Mouse (Mus musculus): ENCODE measurements around the gene Tspyl1. TPM values are rescaled to one million over a fixed set of nuclear protein-coding genes. Genes with fewer than 3 reads are reported as not detected.
A peak's percentile ranks its signal among the peaks of the same experiment; 100 is the strongest.

The Tspyl1 gene
- polyA plus RNA-seq, 1 experiment from 2014 or later = 70.6 TPM

- 2% methylated on average over 13 of the region's 13 CpGs for WGBS
- Histone ChIP-seq H3K9me3 (replicated peaks; ENCODE audit: control insufficient read depth, low read length) (no peaks in the 10 kb centered on the region), H3K27ac (ENCODE audit: low read depth, low read length) (peak overlapping the region; percentile 77), H3K4me2 (ENCODE audit: low read length) (peak overlapping the region; percentile 82), H3K9ac (ENCODE audit: low read length) (peak overlapping the region; percentile 95), H3K27me3 (replicated peaks; ENCODE audit: control insufficient read depth, insufficient read depth, low read length) (no peaks in the 10 kb centered on the region), H3K4me1 (ENCODE audit: control insufficient read depth, insufficient read depth, low read length) (peaks cover 14% of the 10 kb centered on the region), H3K4me3 (ENCODE audit: low read depth, low read length) (peak overlapping the region; percentile 69), H3K36me3 (ENCODE audit: control insufficient read depth, insufficient read depth, low read length) (no peaks in the 10 kb centered on the region)
- ATAC-seq (peak; percentile 32), DNase-seq (ENCODE audit: low spot score) (no peak)
Measured at GRCm38 (mm10) chr10:34296911-34297298, 14.9 kb downstream of the Tspyl1 start.

DNA sequence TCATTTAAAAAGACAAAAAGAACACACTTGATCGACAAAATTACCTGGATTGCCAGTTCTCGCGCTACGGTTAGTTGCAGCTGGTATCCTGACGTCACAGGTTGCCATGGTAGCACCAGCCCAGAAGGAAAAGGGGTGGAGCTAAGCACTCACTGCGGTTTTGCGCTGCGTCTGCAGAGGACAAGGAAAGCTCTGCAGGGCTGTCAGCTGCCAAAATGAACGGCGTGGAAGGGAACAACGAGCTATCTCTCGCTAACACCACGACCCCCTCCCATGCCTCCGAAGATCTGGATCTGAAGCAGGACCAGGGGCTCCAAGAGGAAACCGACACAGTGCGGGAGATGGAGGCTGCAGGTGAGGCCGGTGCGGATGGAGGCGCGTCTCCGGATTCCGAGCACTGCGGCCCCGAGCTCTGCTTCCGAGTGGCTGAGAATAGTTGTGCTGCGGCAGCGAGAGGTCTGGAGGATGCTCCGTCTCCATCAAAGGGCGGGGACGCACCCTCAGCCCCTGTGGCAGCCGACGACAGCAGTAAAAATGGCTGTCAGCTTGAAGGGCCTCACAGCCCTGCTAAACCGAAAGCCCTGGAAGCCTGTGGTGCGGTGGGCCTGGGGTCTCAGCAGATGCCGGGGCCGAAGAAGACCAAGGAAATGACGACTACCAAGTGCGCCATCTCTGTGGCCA, 15.4 kb downstream of the Tspyl1 start, which contains the start of gene Tspyl4:
TSS of gene Tspyl4 (plus strand) at position 144 of the 681 bp plus-strand sequence.
- peak within 1 kb of the TSS; percentile 69 for H3K4me3 ChIP-seq (ENCODE audit: low read depth, low read length)
- peak within 1 kb of the TSS; percentile 99 for H3K27ac ChIP-seq (ENCODE audit: low read depth, low read length)
- H3K9me3 ChIP-seq (replicated peaks; ENCODE audit: control insufficient read depth, low read length) = no peaks in the 10 kb centered on the region
- under 1% methylated on average over 38 of the region's 38 CpGs for WGBS
- H3K9ac ChIP-seq (ENCODE audit: low read length) = peak within 1 kb of the TSS; percentile 95
- peak; percentile 98 for ATAC-seq
- peak; percentile 99 for DNase-seq (ENCODE audit: low spot score)
- H3K4me2 ChIP-seq (ENCODE audit: low read length) = peak within 1 kb of the TSS; percentile 82
- H3K27me3 ChIP-seq (replicated peaks; ENCODE audit: control insufficient read depth, insufficient read depth, low read length) = no peaks in the 10 kb centered on the region
- H3K36me3 ChIP-seq (ENCODE audit: control insufficient read depth, insufficient read depth, low read length) = 0 out of 2 replicates have a peak, but pooled peaks cover under 1% of the 10 kb centered on the region
- H3K4me1 ChIP-seq (ENCODE audit: control insufficient read depth, insufficient read depth, low read length) = peaks cover 14% of the 10 kb centered on the region

DNA sequence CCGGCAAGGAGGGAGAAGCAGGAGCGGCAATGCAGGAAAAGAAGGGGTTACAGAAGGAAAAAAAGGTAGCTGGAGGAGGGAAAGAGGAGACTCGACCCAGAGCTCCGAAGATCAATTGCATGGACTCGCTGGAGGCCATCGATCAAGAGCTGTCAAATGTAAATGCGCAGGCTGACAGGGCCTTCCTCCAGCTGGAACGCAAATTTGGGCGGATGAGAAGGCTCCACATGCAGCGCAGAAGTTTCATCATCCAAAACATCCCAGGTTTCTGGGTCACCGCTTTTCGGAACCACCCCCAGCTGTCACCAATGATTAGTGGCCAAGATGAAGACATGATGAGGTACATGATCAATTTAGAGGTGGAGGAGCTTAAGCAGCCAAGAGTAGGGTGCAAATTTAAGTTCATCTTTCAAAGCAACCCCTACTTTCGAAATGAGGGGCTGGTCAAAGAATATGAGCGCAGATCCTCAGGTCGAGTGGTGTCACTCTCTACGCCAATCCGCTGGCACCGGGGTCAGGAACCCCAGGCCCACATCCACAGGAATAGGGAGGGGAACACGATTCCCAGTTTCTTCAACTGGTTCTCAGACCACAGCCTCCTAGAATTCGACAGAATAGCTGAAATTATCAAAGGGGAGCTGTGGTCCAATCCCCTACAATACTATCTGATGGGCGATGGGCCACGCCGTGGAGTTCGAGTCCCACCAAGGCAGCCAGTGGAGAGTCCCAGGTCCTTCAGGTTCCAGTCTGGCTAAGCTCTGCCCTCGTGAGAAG, 16.2 kb downstream of the Tspyl1 start:
- ATAC-seq (peak; percentile 6; the same call in 1 of the 2 replicates), DNase-seq (ENCODE audit: low spot score) (no peak)
- peak overlapping the region; percentile 95 for H3K9ac ChIP-seq (ENCODE audit: low read length)
- 0 out of 2 replicates have a peak, but pooled peaks cover 6% of the 10 kb centered on the region for H3K36me3 ChIP-seq (ENCODE audit: control insufficient read depth, insufficient read depth, low read length)
- no peaks in the 10 kb centered on the region for H3K27me3 ChIP-seq (replicated peaks; ENCODE audit: control insufficient read depth, insufficient read depth, low read length)
- peak overlapping the region; percentile 82 for H3K4me2 ChIP-seq (ENCODE audit: low read length)
- 45% methylated on average over 25 of the region's 25 CpGs for WGBS
- H3K9me3 ChIP-seq (replicated peaks; ENCODE audit: control insufficient read depth, low read length) = no peaks in the 10 kb centered on the region
- peak overlapping the region; percentile 69 for H3K4me3 ChIP-seq (ENCODE audit: low read depth, low read length)
- peaks cover 14% of the 10 kb centered on the region for H3K4me1 ChIP-seq (ENCODE audit: control insufficient read depth, insufficient read depth, low read length)
- H3K27ac ChIP-seq (ENCODE audit: low read depth, low read length) = peak overlapping the region; percentile 99

DNA sequence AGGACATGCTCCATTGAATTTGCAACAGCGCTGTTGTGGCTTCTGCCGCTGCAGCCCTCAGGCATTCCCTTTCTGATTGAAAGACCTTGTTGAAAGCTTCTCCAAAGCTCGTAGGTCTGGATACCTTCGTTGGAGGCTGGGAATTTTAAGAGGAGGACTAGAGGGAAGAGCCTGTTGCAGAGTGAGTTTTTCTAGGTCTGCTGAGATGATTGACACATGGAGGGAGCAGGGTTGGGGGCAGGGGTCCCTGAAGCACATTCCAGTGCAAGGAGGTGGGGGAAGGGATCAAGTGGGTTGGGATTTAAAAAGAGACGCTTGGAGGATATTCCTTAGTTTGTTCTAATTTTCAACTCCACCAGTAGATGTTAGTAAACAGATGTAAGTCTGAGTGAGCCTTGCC, 18.4 kb downstream of the Tspyl1 start:
- Histone ChIP-seq H3K9me3 (replicated peaks; ENCODE audit: control insufficient read depth, low read length) (no peaks in the 10 kb centered on the region), H3K9ac (ENCODE audit: low read length) (peak overlapping the region; percentile 66), H3K27ac (ENCODE audit: low read depth, low read length) (0 out of 2 replicates have a peak overlapping the region, but pooled peaks have one; percentile 22), H3K4me2 (ENCODE audit: low read length) (peak overlapping the region; percentile 82), H3K4me3 (ENCODE audit: low read depth, low read length) (peak overlapping the region; percentile 69), H3K27me3 (replicated peaks; ENCODE audit: control insufficient read depth, insufficient read depth, low read length) (no peaks in the 10 kb centered on the region), H3K4me1 (ENCODE audit: control insufficient read depth, insufficient read depth, low read length) (peaks cover 14% of the 10 kb centered on the region), H3K36me3 (ENCODE audit: control insufficient read depth, insufficient read depth, low read length) (0 out of 2 replicates have a peak, but pooled peaks cover 6% of the 10 kb centered on the region)
- ATAC-seq (no peak), DNase-seq (ENCODE audit: low spot score) (no peak)
- 3% methylated on average over 5 of the region's 5 CpGs for WGBS

- Histone ChIP-seq H3K4me1 (ENCODE audit: control insufficient read depth, insufficient read depth, low read length) (no peaks in the 10 kb centered on the region), H3K36me3 (ENCODE audit: control insufficient read depth, insufficient read depth, low read length) (0 out of 2 replicates have a peak, but pooled peaks cover 6% of the 10 kb centered on the region), H3K27me3 (replicated peaks; ENCODE audit: control insufficient read depth, insufficient read depth, low read length) (no peaks in the 10 kb centered on the region), H3K9ac (ENCODE audit: low read length) (no peak overlapping the region), H3K4me3 (ENCODE audit: low read depth, low read length) (no peak overlapping the region), H3K4me2 (ENCODE audit: low read length) (no peak overlapping the region), H3K27ac (ENCODE audit: low read depth, low read length) (no peak overlapping the region), H3K9me3 (replicated peaks; ENCODE audit: control insufficient read depth, low read length) (no peaks in the 10 kb centered on the region)
- ATAC-seq = no peak
- no peak for DNase-seq (ENCODE audit: low spot score)
Measured at GRCm38 (mm10) chr10:34307070-34307469, 25.1 kb downstream of the Tspyl1 start.

DNA sequence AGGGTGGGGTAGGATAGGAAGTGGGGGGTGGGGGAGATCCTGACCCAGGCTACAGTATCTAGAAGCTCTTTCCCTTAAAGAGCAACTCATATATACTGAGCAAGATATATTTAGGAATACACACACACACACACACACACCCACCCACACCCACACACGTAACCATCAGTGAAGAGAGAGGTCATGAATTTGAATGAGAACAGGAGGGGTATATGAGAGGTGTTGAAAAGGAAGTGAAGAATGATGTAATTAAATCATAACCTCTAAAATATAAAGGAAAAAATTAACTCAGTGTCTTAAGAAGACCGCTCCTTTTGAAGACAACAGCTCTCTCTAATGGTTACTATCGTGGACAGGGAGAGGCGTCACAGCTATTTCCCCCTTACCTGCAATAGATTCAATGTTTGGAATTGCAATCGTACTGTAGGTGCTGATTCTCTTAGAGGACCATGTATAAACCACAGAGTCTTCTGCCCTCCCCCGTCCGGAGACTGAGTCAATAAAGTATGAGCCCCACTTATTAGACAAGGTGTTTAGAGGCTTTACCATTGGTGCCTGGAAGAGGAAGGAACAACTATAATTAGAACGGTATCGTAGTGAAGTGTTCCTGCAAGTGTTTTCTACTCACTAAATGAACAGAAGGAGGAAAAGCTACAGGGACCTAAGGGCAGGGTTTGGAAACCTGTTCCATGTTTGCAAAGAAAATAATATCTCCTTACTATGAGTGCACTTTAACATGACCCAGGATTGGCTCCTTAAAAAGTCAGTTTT, 28.1 kb downstream of the Tspyl1 start:
- H3K27ac ChIP-seq (ENCODE audit: low read depth, low read length) = no peak overlapping the region
- H3K27me3 ChIP-seq (replicated peaks; ENCODE audit: control insufficient read depth, insufficient read depth, low read length) = no peaks in the 10 kb centered on the region
- DNase-seq (ENCODE audit: low spot score) (no peak), ATAC-seq (no peak)
- H3K4me2 ChIP-seq (ENCODE audit: low read length) = no peak overlapping the region
- H3K4me1 ChIP-seq (ENCODE audit: control insufficient read depth, insufficient read depth, low read length) = no peaks in the 10 kb centered on the region
- WGBS = 95% methylated on average over 9 of the region's 9 CpGs
- no peaks in the 10 kb centered on the region for H3K9me3 ChIP-seq (replicated peaks; ENCODE audit: control insufficient read depth, low read length)
- H3K36me3 ChIP-seq (ENCODE audit: control insufficient read depth, insufficient read depth, low read length) = no peaks in the 10 kb centered on the region
- H3K9ac ChIP-seq (ENCODE audit: low read length) = no peak overlapping the region
- H3K4me3 ChIP-seq (ENCODE audit: low read depth, low read length) = no peak overlapping the region

DNA sequence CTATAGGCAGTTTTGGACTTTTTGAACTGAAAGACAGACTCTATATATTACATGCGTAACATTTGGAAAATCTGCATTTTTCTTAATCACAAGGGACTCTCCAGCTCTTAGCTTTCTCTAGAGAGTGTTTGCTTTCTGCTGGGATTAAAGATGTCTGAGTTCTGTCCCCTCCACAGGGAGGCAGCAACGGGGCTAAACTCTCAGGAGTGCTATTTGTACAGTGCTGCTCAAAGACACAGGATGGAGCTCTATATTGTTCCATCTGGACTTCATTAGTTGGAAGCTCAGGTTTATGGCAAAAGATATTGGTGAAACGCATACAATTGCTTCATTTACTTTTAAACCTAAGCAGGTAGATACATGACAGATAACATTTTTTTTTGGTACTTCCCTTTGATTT, 30.5 kb downstream of the Tspyl1 start:
- no peak overlapping the region for H3K27ac ChIP-seq (ENCODE audit: low read depth, low read length)
- no peak for DNase-seq (ENCODE audit: low spot score)
- H3K27me3 ChIP-seq (replicated peaks; ENCODE audit: control insufficient read depth, insufficient read depth, low read length) = no peaks in the 10 kb centered on the region
- no peak overlapping the region for H3K4me3 ChIP-seq (ENCODE audit: low read depth, low read length)
- H3K4me1 ChIP-seq (ENCODE audit: control insufficient read depth, insufficient read depth, low read length) = no peaks in the 10 kb centered on the region
- H3K36me3 ChIP-seq (ENCODE audit: control insufficient read depth, insufficient read depth, low read length) = no peaks in the 10 kb centered on the region
- 77% methylated on average over 3 of the region's 3 CpGs for WGBS
- no peak overlapping the region for H3K9ac ChIP-seq (ENCODE audit: low read length)
- no peak for ATAC-seq
- no peak overlapping the region for H3K4me2 ChIP-seq (ENCODE audit: low read length)
- H3K9me3 ChIP-seq (replicated peaks; ENCODE audit: control insufficient read depth, low read length) = no peaks in the 10 kb centered on the region

- H3K9ac ChIP-seq (ENCODE audit: low read length) = peak overlapping the region; percentile 43; the same call in 1 of the 2 replicates
- peak overlapping the region; percentile 83 for H3K27ac ChIP-seq (ENCODE audit: low read depth, low read length)
- peak; percentile 86 for DNase-seq (ENCODE audit: low spot score)
- WGBS = 0% methylated on average over 3 of the region's 3 CpGs
- H3K27me3 ChIP-seq (replicated peaks; ENCODE audit: control insufficient read depth, insufficient read depth, low read length) = no peaks in the 10 kb centered on the region
- H3K36me3 ChIP-seq (ENCODE audit: control insufficient read depth, insufficient read depth, low read length) = no peaks in the 10 kb centered on the region
- ATAC-seq = peak; percentile 93
- peak overlapping the region; percentile 35 for H3K4me2 ChIP-seq (ENCODE audit: low read length)
- no peaks in the 10 kb centered on the region for H3K9me3 ChIP-seq (replicated peaks; ENCODE audit: control insufficient read depth, low read length)
- H3K4me1 ChIP-seq (ENCODE audit: control insufficient read depth, insufficient read depth, low read length) = no peaks in the 10 kb centered on the region
- H3K4me3 ChIP-seq (ENCODE audit: low read depth, low read length) = peak overlapping the region; percentile 14; the same call in 1 of the 2 replicates
Measured at GRCm38 (mm10) chr10:34316571-34317216, 34.7 kb downstream of the Tspyl1 start.

Measured in forebrain, embryonic 14.5 days (tissue).